ENCODE assay signal across 10 mouse cellular contexts in genomic region chr14:121996786-121997185, GRCm38 (mm10). TPM values are rescaled to one million over a fixed set of nuclear protein-coding genes. Genes with fewer than 3 reads are reported as not detected.
DNase-seq lines count a peak whose midpoint lies in the region; ATAC-seq and TF ChIP-seq lines count a peak whose summit lies in the region.
"Had no signal": no experiment of that assay in that cellular context is flagged by ENCODE, and none has a peak within 500 bp of the region (broad histone marks: within the 10 kb centered on the region; RNA-seq: fewer than 3 reads in every experiment).

No protein-coding gene starts in this region.

- H3K36me3 ChIP-seq in midbrain, embryonic 14.5 days (ENCODE audit: control insufficient read depth, insufficient read depth, low read length) = peaks cover 30% of the 10 kb centered on the region
- H3K36me3 ChIP-seq in hindbrain, embryonic 10.5 days = peaks cover 45% of the 10 kb centered on the region

- peak overlapping the region; percentile 88 for H3K27ac ChIP-seq in bone marrow macrophage, adult 2 months (ENCODE audit: insufficient read depth, low read depth, low read length)
- H3K27ac ChIP-seq in midbrain, embryonic 14.5 days (replicated peaks; ENCODE audit: low read depth, low read length) = no peak overlapping the region
- H3K27ac ChIP-seq in hindbrain, embryonic 10.5 days = no peak overlapping the region

- H3K4me2 ChIP-seq in midbrain, embryonic 14.5 days (ENCODE audit: low read length) = no peak overlapping the region

- intact Hi-C loops in left cerebral cortex, postnatal 14 days (cut with DNase I) = no loop called here
- intact Hi-C loops in left cerebral cortex, postnatal 36 days (cut with DNase I) = no loop called here
- intact Hi-C loops in heart, postnatal 36 days (cut with DNase I) = no loop called here

- H3K9ac ChIP-seq in midbrain, embryonic 14.5 days (replicated peaks; ENCODE audit: low read length) = no peak overlapping the region

- no peak for TF ChIP-seq CTCF in bone marrow macrophage, adult 2 months (IDR thresholded peaks at IDR 0.05; ENCODE audit: low read depth, low read length)

- DNase-seq in left cerebral cortex, postnatal 14 days (ENCODE audit: low spot score in 2 of 2) = peak; percentile 45 to 55
- DNase-seq in left cerebral cortex, postnatal 36 days (ENCODE audit: low spot score in 2 of 2) = no peak
- DNase-seq in heart, postnatal 36 days = peak; percentile 65 to 68
- DNase-seq in thymus, postnatal 14 days = no peak
- no peak for DNase-seq in midbrain, embryonic 14.5 days
- DNase-seq in hindbrain, embryonic 10.5 days (ENCODE audit: low spot score) = no peak

- peak; percentile 52 for ATAC-seq in megakaryocyte, adult 5-6 weeks (ENCODE audit: poor library complexity, severe bottlenecking)
- ATAC-seq in midbrain, embryonic 14.5 days (ENCODE audit: low FRiP score, low TSS enrichment) = no peak

- H3K4me1 ChIP-seq in bone marrow macrophage, adult 2 months (ENCODE audit: control insufficient read depth, insufficient read depth, low read length) = peaks cover 75% of the 10 kb centered on the region
- 0 out of 2 replicates have a peak, but pooled peaks cover 2% of the 10 kb centered on the region for H3K4me1 ChIP-seq in midbrain, embryonic 14.5 days (ENCODE audit: control insufficient read depth, insufficient read depth, low read length)
- no peaks in the 10 kb centered on the region for H3K4me1 ChIP-seq in hindbrain, embryonic 10.5 days (replicated peaks)

- WGBS in midbrain, embryonic 14.5 days = 95% methylated on average over 8 of the region's 8 CpGs
- 93% methylated on average over 8 of the region's 8 CpGs for WGBS in hindbrain, embryonic 10.5 days

- no peaks in the 10 kb centered on the region for H3K9me3 ChIP-seq in midbrain, embryonic 14.5 days (ENCODE audit: control insufficient read depth, low read length)
- H3K9me3 ChIP-seq in hindbrain, embryonic 10.5 days = no peaks in the 10 kb centered on the region
- H3K9me3 ChIP-seq: G1E had no signal

- peak; percentile 82; the same call in 1 of the 2 replicates for TF ChIP-seq POLR2A in bone marrow macrophage, adult 2 months (IDR thresholded peaks at IDR 0.05; ENCODE audit: borderline replicate concordance, low read depth, low read length)

- peak overlapping the region; percentile 33 for H3K4me3 ChIP-seq in bone marrow macrophage, adult 2 months (ENCODE audit: insufficient read depth, low read length)
- H3K4me3 ChIP-seq in midbrain, embryonic 14.5 days (replicated peaks; ENCODE audit: low read depth, low read length) = no peak overlapping the region
- no peak overlapping the region for H3K4me3 ChIP-seq in hindbrain, embryonic 10.5 days

- no peaks in the 10 kb centered on the region for H3K27me3 ChIP-seq in midbrain, embryonic 14.5 days (ENCODE audit: control insufficient read depth, insufficient read depth, low read length)
- H3K27me3 ChIP-seq in hindbrain, embryonic 10.5 days (ENCODE audit: insufficient read depth, poor library complexity, severe bottlenecking) = no peaks in the 10 kb centered on the region

RNA-seq across cellular contexts. Expression of gene Gpr183, which starts 31.8 kb away (rescaled TPM):
- total RNA-seq in left cerebral cortex, postnatal 14 days (2021) = under 1 TPM; 0.66 to 0.91 TPM
- under 1 TPM; 0.72 to 0.84 TPM for total RNA-seq in left cerebral cortex, postnatal 36 days (2021)
- 33.0 and 34.1 TPM in 2 replicates for polyA plus RNA-seq in bone marrow macrophage, adult 2 months (2012; ENCODE audit: insufficient read depth, insufficient read length, missing spikeins)
- 1 to 10 TPM; 1.2 to 2.0 TPM for total RNA-seq in heart, postnatal 36 days (2021)
- 39.0 and 39.1 TPM in 2 replicates for total RNA-seq in megakaryocyte, adult 5-6 weeks (2015)
- total RNA-seq in megakaryocyte, adult 5-6 weeks (2017) = 33.8 and 36.4 TPM in 2 replicates
- 0.67 and 0.72 TPM in 2 replicates for polyA plus RNA-seq in midbrain, embryonic 14.5 days (2014; fragmentation: Nextera tagmentation; extraction: Ambion mirVana)
- 2.0 and 2.4 TPM in 2 replicates for polyA plus RNA-seq in hindbrain, embryonic 10.5 days (2016; fragmentation: Nextera tagmentation; extraction: Ambion mirVana)

RNA-seq across cellular contexts. Expression of gene Timm8a2, which starts 37.7 kb away (rescaled TPM):
- total RNA-seq in left cerebral cortex, postnatal 14 days (2021) = under 1 TPM in 1 of 2 experiments, not detected in 1; 0.38 TPM
- not detected for total RNA-seq in left cerebral cortex, postnatal 36 days (2021)
- polyA plus RNA-seq in bone marrow macrophage, adult 2 months (2012; ENCODE audit: insufficient read depth, insufficient read length, missing spikeins) = not detected in 2 replicates
- total RNA-seq in heart, postnatal 36 days (2021) = not detected
- total RNA-seq in megakaryocyte, adult 5-6 weeks (2015) = not detected in 2 replicates
- total RNA-seq in megakaryocyte, adult 5-6 weeks (2017) = 0.18 TPM in 1 of 2 replicates, not detected in the other
- not detected in 2 replicates for polyA plus RNA-seq in midbrain, embryonic 14.5 days (2014; fragmentation: Nextera tagmentation; extraction: Ambion mirVana)
- not detected in 2 replicates for polyA plus RNA-seq in hindbrain, embryonic 10.5 days (2016; fragmentation: Nextera tagmentation; extraction: Ambion mirVana)
- total RNA-seq: G1E had no signal
- polyA plus RNA-seq: limb, embryonic 11.5 days had no signal

Comparison
In these comparisons a context has a peak if more than half of its experiments do, and no peak if none do; other contexts are left out.
1. DNase-seq: peak in left cerebral cortex, postnatal 14 days (2 of 2) and heart, postnatal 36 days (2 of 2); none in left cerebral cortex, postnatal 36 days (0 of 2), thymus, postnatal 14 days (single experiment), midbrain, embryonic 14.5 days (single experiment) and hindbrain, embryonic 10.5 days (single experiment).
2. RNA of gene Gpr183, which starts 31.8 kb away (total RNA-seq): 33.8 to 39.1 TPM in megakaryocyte, adult 5-6 weeks; 1.2 to 2.0 TPM in heart, postnatal 36 days, 0.66 to 0.91 TPM in left cerebral cortex, postnatal 14 days and 0.72 to 0.84 TPM in left cerebral cortex, postnatal 36 days; every median in the first group is over 10 times any median in the second.